Mouse (Mus musculus) midbrain, embryonic 14.5 days (tissue): ENCODE measurements around the gene Tmem239. TPM values are rescaled to one million over a fixed set of nuclear protein-coding genes. Genes with fewer than 3 reads are reported as not detected.

Source experiments
- ATAC-seq: fragments of 200-750 bp; cut with Nextera tagmentation; 2 replicates; pipeline ENCODE4 v1.8.0; 2017; ENCODE audit warnings: moderate number of reproducible peaks, moderate library complexity; ENCODE audit not compliant: low FRiP score, low TSS enrichment
- DNase-seq: peaks from one replicate; pipeline ENCODE4 v3.0.0-alpha.2; 2015
- H3K27ac ChIP-seq: fragments of 300-500 bp; sonication (generic); replicated peaks from 2 replicates; pipeline ENCODE4 v1.5.1; 2014; ENCODE audit warnings: mild to moderate bottlenecking, low read depth, low read length, moderate library complexity
- H3K27me3 ChIP-seq: fragments of 300-500 bp; sonication (generic); 2 replicates; pipeline ENCODE4 v1.6.1; 2014; ENCODE audit warnings: low read length, control low read depth, mixed read lengths; ENCODE audit not compliant: control insufficient read depth, insufficient read depth
- H3K36me3 ChIP-seq: fragments of 300-500 bp; sonication (generic); 2 replicates; pipeline ENCODE4 v1.6.1; 2014; ENCODE audit warnings: low read length, control low read depth; ENCODE audit not compliant: control insufficient read depth, insufficient read depth
- H3K4me1 ChIP-seq: fragments of 300-500 bp; sonication (generic); 2 replicates; pipeline ENCODE4 v1.6.1; 2014; ENCODE audit warnings: mild to moderate bottlenecking, antibody characterized with exemption, low read length, control low read depth; ENCODE audit not compliant: control insufficient read depth, insufficient read depth
- H3K4me2 ChIP-seq: fragments of 300-500 bp; sonication (generic); 2 replicates; pipeline ENCODE4 v1.6.1; 2014; ENCODE audit warnings: mild to moderate bottlenecking, low read length, moderate library complexity
- H3K4me3 ChIP-seq: fragments of 300-500 bp; sonication (generic); replicated peaks from 2 replicates; pipeline ENCODE4 v1.5.1; 2014; ENCODE audit warnings: low read depth, low read length
- H3K9ac ChIP-seq: fragments of 300-500 bp; sonication (generic); replicated peaks from 2 replicates; pipeline ENCODE4 v1.6.1; 2014; ENCODE audit warnings: mild to moderate bottlenecking, low read length, moderate library complexity
- H3K9me3 ChIP-seq: fragments of 300-500 bp; sonication (generic); 2 replicates; pipeline ENCODE4 v1.6.1; 2016; ENCODE audit warnings: low read length, control low read depth, mixed read lengths; ENCODE audit not compliant: control insufficient read depth
- WGBS: fragments of 180-500 bp; shearing (Covaris S2); extraction: QIAGEN DNeasy Blood & Tissue Kit; methylation state at CpG from one replicate; pipeline ENCODE4 v1.1.7; 2014; 5-methylcytosine and 5-hydroxymethylcytosine counted together
- polyA plus RNA-seq: library from polyadenylated mRNA; unstranded; fragments of >200 nt; fragmentation: Nextera tagmentation; extraction: Ambion mirVana; gene quantifications from 2 replicates; pipeline ENCODE4 v1.2.1, GENCODE M21; 2014

The Tmem239 gene
- polyA plus RNA-seq, 1 experiment from 2014 or later: not detected

DNA sequence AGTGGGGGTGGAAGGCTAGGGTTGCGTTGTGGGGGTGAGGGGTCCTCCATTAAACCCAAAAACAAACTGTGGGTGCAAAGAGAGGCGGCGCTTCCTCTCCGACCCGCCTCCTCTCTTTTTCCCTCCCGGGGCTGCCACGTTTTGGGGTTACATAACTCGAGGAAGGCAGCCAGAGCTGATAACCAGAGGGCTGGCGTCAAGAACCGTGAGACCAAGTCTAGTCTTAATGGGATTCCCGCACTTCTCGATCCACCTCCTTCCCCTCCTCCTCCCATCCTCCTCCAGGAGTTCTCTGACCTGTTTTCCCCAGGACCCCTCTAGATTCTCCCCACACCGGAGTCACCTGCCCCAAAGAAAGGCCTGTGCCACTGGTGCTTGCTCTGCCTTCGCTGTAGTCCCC lies 8.2 kb upstream of the Tmem239 start:
- Histone ChIP-seq H3K36me3 (0 out of 2 replicates have a peak, but pooled peaks cover under 1% of the 10 kb centered on the region), H3K4me2 (peak overlapping the region; percentile 93), H3K9ac (no peak overlapping the region), H3K4me3 (peak overlapping the region; percentile 49), H3K27ac (no peak overlapping the region), H3K27me3 (peaks cover 10% of the 10 kb centered on the region; the same call in 1 of the 2 replicates), H3K4me1 (peaks cover 9% of the 10 kb centered on the region; the same call in 1 of the 2 replicates), H3K9me3 (no peaks in the 10 kb centered on the region)
- WGBS: 14% methylated on average over 14 of the region's 14 CpGs
- ATAC-seq (no peak), DNase-seq (no peak)

GRCm38 (mm10) chr2:130400046-130400445 lies 6.2 kb upstream of the Tmem239 start:
- 97% methylated on average over 1 of the region's 1 CpGs for WGBS
- H3K4me1 ChIP-seq: peaks cover 9% of the 10 kb centered on the region; the same call in 1 of the 2 replicates
- no peak overlapping the region for H3K4me3 ChIP-seq
- no peak for DNase-seq
- no peak for ATAC-seq
- no peaks in the 10 kb centered on the region for H3K9me3 ChIP-seq
- H3K9ac ChIP-seq: no peak overlapping the region
- no peak overlapping the region for H3K27ac ChIP-seq
- H3K27me3 ChIP-seq: peaks cover 10% of the 10 kb centered on the region; the same call in 1 of the 2 replicates
- no peaks in the 10 kb centered on the region for H3K36me3 ChIP-seq
- H3K4me2 ChIP-seq: no peak overlapping the region

- DNase-seq: no peak
Observed at GRCm38 (mm10) chr2:130401891-130402290, 4.4 kb upstream of the Tmem239 start.

GRCm38 (mm10) chr2:130404939-130405338 lies 1.3 kb upstream of the Tmem239 start, which contains the start of the genes Gm28372 and 1700020A23Rik:
TSS of gene Gm28372 (plus strand) at chr2:130405239.
TSS of gene 1700020A23Rik (plus strand) at chr2:130405259.
- no peaks in the 10 kb centered on the region for H3K36me3 ChIP-seq
- ATAC-seq (no peak), DNase-seq (no peak)
- no peak within 1 kb of the TSS for H3K9ac ChIP-seq
- H3K27me3 ChIP-seq: no peaks in the 10 kb centered on the region
- H3K9me3 ChIP-seq: no peaks in the 10 kb centered on the region
- H3K27ac ChIP-seq: no peak within 1 kb of the TSS
- 90% methylated on average over 1 of the region's 1 CpGs for WGBS
- H3K4me1 ChIP-seq: no peaks in the 10 kb centered on the region
- no peak within 1 kb of the TSS for H3K4me2 ChIP-seq
- H3K4me3 ChIP-seq: no peak within 1 kb of the TSS

More at GRCm38 (mm10) chr2:130401891-130402290, 4.4 kb upstream of the Tmem239 start:
- no peak overlapping the region for H3K9ac ChIP-seq
- H3K4me1 ChIP-seq: peaks cover 9% of the 10 kb centered on the region; the same call in 1 of the 2 replicates
- no peak for ATAC-seq
- WGBS: 89% methylated on average over 4 of the region's 4 CpGs
- no peak overlapping the region for H3K4me3 ChIP-seq
- H3K27me3 ChIP-seq: peaks cover 10% of the 10 kb centered on the region; the same call in 1 of the 2 replicates
- H3K36me3 ChIP-seq: no peaks in the 10 kb centered on the region
- no peak overlapping the region for H3K4me2 ChIP-seq
- H3K9me3 ChIP-seq: no peaks in the 10 kb centered on the region
- no peak overlapping the region for H3K27ac ChIP-seq

DNA sequence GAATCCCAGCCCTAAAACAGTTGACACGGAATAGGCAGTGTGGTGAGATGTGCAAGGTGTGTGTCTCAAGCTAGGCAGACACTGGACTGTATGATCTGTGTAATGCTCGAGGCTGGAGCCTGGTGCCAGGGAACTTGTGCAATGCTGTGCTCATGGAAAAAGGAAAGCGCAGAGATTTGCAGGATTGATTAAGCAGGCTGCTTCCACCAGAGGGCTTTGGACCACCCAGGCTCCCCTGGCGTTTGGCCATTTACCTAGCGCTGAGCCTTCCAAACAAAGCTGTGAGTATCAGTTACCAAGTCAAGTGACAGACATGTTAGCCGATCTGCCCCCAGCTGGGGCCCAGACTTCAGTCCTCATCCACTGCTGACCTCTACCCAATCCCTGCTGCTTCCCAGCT lies 1.9 kb downstream of the Tmem239 start:
- Histone ChIP-seq H3K9me3 (no peaks in the 10 kb centered on the region), H3K27ac (no peak overlapping the region), H3K4me1 (no peaks in the 10 kb centered on the region)

DNA sequence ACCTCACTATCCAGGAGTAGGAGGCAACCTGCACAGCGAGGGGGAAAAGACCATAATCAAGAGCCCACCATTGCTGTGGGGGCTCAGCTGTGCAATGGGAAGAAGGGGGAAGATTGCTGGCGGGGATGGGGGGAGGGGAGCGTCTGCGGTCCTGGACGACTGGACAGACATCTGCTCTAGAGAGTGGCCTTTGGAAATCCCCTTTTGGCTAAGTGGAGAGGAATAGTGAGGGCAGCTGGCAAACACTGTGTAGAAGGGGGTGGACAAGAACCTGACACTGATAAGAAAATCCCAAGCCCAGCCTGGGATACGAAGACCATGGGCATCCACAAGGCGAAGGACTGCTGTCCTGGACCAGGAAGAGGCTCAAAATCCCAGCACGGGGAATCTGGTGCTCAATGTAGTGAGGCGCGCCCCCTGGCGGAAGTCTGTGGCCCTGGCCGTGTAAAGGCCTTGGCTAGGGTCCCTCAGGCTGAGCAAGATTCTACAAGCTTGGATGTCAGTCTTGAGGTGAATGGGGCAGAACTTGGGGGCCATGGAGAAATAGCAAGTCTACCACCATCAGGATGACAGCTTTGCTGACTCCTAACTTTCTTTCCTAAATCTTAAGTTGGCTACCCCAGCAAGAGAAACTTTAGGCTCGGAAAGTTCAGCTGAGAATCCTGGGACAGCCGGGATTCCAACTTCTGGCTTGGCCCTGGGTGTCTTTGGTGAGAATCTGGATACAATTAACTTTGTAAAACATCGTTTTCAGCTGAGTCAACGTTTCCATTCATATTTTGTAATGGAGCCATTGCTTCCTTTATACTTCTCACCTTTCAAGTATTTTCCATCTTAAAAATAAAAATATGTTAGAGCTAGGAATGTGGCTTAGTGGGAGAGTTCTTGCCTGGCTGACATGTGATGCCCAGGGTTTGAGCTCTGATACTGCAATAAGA lies 5.5 kb downstream of the Tmem239 start:
- no peaks in the 10 kb centered on the region for H3K9me3 ChIP-seq
- H3K4me3 ChIP-seq: no peak overlapping the region
- H3K27ac ChIP-seq: no peak overlapping the region
- no peak overlapping the region for H3K9ac ChIP-seq
- no peaks in the 10 kb centered on the region for H3K27me3 ChIP-seq
- no peaks in the 10 kb centered on the region for H3K36me3 ChIP-seq
- WGBS: 35% methylated on average over 16 of the region's 16 CpGs
- peak; percentile 62; the same call in 1 of the 2 replicates for ATAC-seq
- DNase-seq: peak; percentile 92
- H3K4me1 ChIP-seq: no peaks in the 10 kb centered on the region
- no peak overlapping the region for H3K4me2 ChIP-seq

More for the DNA sequence above, 1.9 kb downstream of the Tmem239 start:
- peak; percentile 62 for DNase-seq
- Histone ChIP-seq H3K4me2 (no peak overlapping the region), H3K36me3 (no peaks in the 10 kb centered on the region), H3K27me3 (no peaks in the 10 kb centered on the region), H3K9ac (no peak overlapping the region), H3K4me3 (no peak overlapping the region)
- no peak for ATAC-seq
- 20% methylated on average over 6 of the region's 6 CpGs for WGBS

DNA sequence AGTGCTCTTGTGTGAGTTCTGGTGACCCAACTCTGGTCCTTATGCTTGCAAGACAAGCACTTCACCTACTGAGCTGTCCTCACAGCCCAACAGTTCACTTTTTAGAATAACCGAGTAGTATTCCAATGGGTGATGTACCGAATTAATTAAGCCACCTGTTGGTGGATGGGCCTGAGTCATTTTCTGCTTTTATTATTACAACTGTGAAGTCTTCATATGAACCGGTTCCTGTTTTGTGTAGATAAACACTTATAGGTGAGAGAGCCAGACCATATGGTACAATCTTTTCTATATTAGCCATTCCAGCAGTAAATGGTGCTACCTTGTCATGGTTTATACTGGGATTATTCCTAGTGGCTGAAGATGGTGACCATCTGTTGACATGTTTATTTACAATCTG lies 6.5 kb downstream of the Tmem239 start:
- 82% methylated on average over 3 of the region's 3 CpGs for WGBS

DNA sequence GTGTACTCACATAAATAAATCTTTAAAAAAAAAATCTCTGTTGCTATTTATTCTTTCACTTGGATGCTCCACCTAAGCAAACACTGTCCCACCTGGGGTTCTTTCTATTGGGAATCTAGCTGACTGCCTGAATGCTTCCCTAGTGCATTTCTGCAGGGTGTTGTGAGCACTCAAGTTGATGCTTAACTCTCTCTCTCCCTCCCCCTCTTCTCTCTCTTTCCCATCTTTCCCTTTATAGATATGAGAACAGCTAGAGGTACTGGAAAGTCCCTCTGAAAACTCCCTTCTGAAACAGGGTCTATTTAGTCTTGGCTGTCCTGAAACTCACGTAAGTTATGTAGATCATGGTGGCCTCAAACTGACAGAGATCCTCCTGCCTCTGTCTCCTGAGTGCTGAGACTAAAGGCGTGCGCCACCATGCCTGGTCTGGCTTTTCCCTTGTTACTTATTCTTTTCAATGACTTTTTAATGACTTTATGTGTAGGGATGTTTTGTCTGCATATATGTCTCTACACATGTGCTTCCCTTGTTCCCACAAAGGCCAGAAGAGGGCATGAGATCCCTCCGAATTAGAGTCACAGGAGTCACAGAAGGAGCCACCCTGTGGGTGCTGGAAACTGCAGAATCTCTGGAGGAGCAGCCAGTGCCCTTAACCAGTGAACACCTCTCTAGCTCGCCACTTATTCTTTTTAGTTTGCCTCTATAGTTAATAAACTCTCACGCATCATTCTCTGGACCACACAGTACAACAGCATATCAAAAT lies 8.0 kb downstream of the Tmem239 start:
- DNase-seq (peak; percentile 4), ATAC-seq (no peak)
- no peaks in the 10 kb centered on the region for H3K27me3 ChIP-seq
- peaks cover 10% of the 10 kb centered on the region; the same call in 1 of the 2 replicates for H3K36me3 ChIP-seq
- H3K27ac ChIP-seq: no peak overlapping the region
- 76% methylated on average over 6 of the region's 6 CpGs for WGBS
- no peaks in the 10 kb centered on the region for H3K9me3 ChIP-seq
- H3K4me2 ChIP-seq: no peak overlapping the region
- no peak overlapping the region for H3K4me3 ChIP-seq
- H3K4me1 ChIP-seq: no peaks in the 10 kb centered on the region
- no peak overlapping the region for H3K9ac ChIP-seq

More for the DNA sequence above, 6.5 kb downstream of the Tmem239 start:
- no peak overlapping the region for H3K4me2 ChIP-seq
- no peak for DNase-seq
- no peak for ATAC-seq
- no peaks in the 10 kb centered on the region for H3K4me1 ChIP-seq
- no peaks in the 10 kb centered on the region for H3K27me3 ChIP-seq
- H3K4me3 ChIP-seq: no peak overlapping the region
- no peak overlapping the region for H3K27ac ChIP-seq
- no peaks in the 10 kb centered on the region for H3K36me3 ChIP-seq
- no peak overlapping the region for H3K9ac ChIP-seq
- H3K9me3 ChIP-seq: no peaks in the 10 kb centered on the region
